27 mouse cellular contexts compared by ENCODE assay signal in the genomic region with DNA sequence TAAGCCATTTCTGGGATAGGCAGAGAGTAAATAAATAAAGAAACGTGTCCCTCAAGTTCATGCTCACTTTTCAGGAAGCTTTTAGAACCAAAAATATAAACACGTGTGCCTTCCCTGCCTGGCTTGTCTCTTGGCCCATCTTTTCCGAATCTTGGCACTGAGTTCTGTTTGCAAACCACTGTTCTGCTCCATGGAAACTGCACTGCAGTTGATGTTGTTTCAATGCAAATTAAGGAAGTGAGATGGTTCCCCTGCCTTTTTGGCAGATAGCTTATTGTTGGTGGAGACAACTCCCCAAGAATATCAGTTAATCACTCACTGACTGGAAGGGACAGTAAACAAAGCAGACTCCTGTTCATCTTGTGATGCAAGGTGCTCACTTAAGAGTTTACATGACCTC. TPM values are rescaled to one million over a fixed set of nuclear protein-coding genes. Genes with fewer than 3 reads are reported as not detected.
DNase-seq lines count a peak whose midpoint lies in the region; ATAC-seq and TF ChIP-seq lines count a peak whose summit lies in the region.
"Had no signal": no experiment of that assay in that cellular context is flagged by ENCODE, and none has a peak within 500 bp of the region (broad histone marks: within the 10 kb centered on the region; RNA-seq: fewer than 3 reads in every experiment).

No protein-coding gene starts in this region.

- no peak overlapping the region for H3K4me3 ChIP-seq in lung, embryonic 14.5 days (ENCODE audit: low read depth, low read length)
- no peak overlapping the region for H3K4me3 ChIP-seq in midbrain, embryonic 10.5 days
- H3K4me3 ChIP-seq: embryonic facial prominence, embryonic 10.5 days; forebrain, embryonic 13.5 days; heart, embryonic 15.5 days; hindbrain, embryonic 12.5 days; kidney, embryonic 15.5 days; midbrain, embryonic 12.5 days; myocyte; neural tube, embryonic 15.5 days had no signal

- no peaks in the 10 kb centered on the region for H3K36me3 ChIP-seq in lung, embryonic 14.5 days (ENCODE audit: insufficient read depth)
- H3K36me3 ChIP-seq in midbrain, embryonic 10.5 days, result no peaks in the 10 kb centered on the region
- H3K36me3 ChIP-seq: embryonic facial prominence, embryonic 10.5 days; heart, embryonic 15.5 days; hindbrain, embryonic 12.5 days; kidney, embryonic 15.5 days; midbrain, embryonic 12.5 days; neural tube, embryonic 15.5 days had no signal

- H3K27ac ChIP-seq in lung, embryonic 14.5 days (ENCODE audit: low read depth), result no peak overlapping the region
- no peak overlapping the region for H3K27ac ChIP-seq in midbrain, embryonic 10.5 days (replicated peaks)
- H3K27ac ChIP-seq: embryonic facial prominence, embryonic 10.5 days; forebrain, embryonic 13.5 days; heart, embryonic 15.5 days; hindbrain, embryonic 12.5 days; kidney, embryonic 15.5 days; midbrain, embryonic 12.5 days; neural tube, embryonic 15.5 days had no signal

- no peak overlapping the region for H3K4me2 ChIP-seq in lung, embryonic 14.5 days
- H3K4me2 ChIP-seq: forebrain, embryonic 13.5 days; heart, embryonic 15.5 days; hindbrain, embryonic 12.5 days; kidney, embryonic 15.5 days; liver, embryonic 11.5 days; midbrain, embryonic 12.5 days; neural tube, embryonic 15.5 days had no signal

- no peaks in the 10 kb centered on the region for H3K4me1 ChIP-seq in lung, embryonic 14.5 days (ENCODE audit: insufficient read depth)
- peaks cover 16% of the 10 kb centered on the region for H3K4me1 ChIP-seq in midbrain, embryonic 10.5 days
- H3K4me1 ChIP-seq: midbrain, embryonic 12.5 days had no signal

- ATAC-seq in lung, embryonic 14.5 days (ENCODE audit: insufficient read depth), result no peak
- peak; percentile 42 for ATAC-seq in granulocyte monocyte progenitor cell, adult 5-6 weeks (replicated peaks; ENCODE audit: poor library complexity, severe bottlenecking)
- ATAC-seq: forebrain, embryonic 13.5 days; inflammation-experienced regulatory T-cells, adult 6 months had no signal

- no peaks in the 10 kb centered on the region for H3K27me3 ChIP-seq in lung, embryonic 14.5 days (ENCODE audit: insufficient read depth, low read length)
- H3K27me3 ChIP-seq in midbrain, embryonic 10.5 days (ENCODE audit: low read depth, poor library complexity, severe bottlenecking), result peaks cover 25% of the 10 kb centered on the region

- H3K9ac ChIP-seq in lung, embryonic 14.5 days, result no peak overlapping the region
- H3K9ac ChIP-seq: forebrain, embryonic 13.5 days; heart, embryonic 15.5 days; hindbrain, embryonic 12.5 days; kidney, embryonic 15.5 days; midbrain, embryonic 12.5 days; neural tube, embryonic 15.5 days had no signal

- peak; percentile 39 for DNase-seq in gastrocnemius, adult 18-20 months (ENCODE audit: low spot score)
- DNase-seq in gastrocnemius, postnatal 4 days (ENCODE audit: low spot score in 2 of 2), result no peak
- peak; percentile 17 for DNase-seq in lung, embryonic 14.5 days
- DNase-seq in lung, postnatal 14 days, result no peak
- no peak for DNase-seq in midbrain, embryonic 10.5 days (ENCODE audit: low spot score)
- no peak for DNase-seq in adrenal gland, adult (ENCODE audit: inconsistent age in 2 of 2, low spot score in 1 of 2)
- DNase-seq in adrenal gland, postnatal 25 days, result no peak
- DNase-seq: cerebellum, adult 11-12 months; cerebellum, postnatal 36 days; gastrocnemius, postnatal 25 days; thymus, adult 18-20 months had no signal

- H3K9me3 ChIP-seq in lung, embryonic 14.5 days (ENCODE audit: low read depth, low read length), result no peaks in the 10 kb centered on the region
- no peaks in the 10 kb centered on the region for H3K9me3 ChIP-seq in midbrain, embryonic 10.5 days (replicated peaks)
- H3K9me3 ChIP-seq: embryonic facial prominence, embryonic 10.5 days; forebrain, embryonic 13.5 days; heart, embryonic 15.5 days; hindbrain, embryonic 12.5 days; kidney, embryonic 15.5 days; midbrain, embryonic 12.5 days; neural tube, embryonic 15.5 days had no signal

- 44% methylated on average over 3 of the region's 3 CpGs for WGBS in lung, embryonic 14.5 days
- WGBS in midbrain, embryonic 10.5 days, result 85% methylated on average over 3 of the region's 3 CpGs

- no peak for TF ChIP-seq CTCF in lung, embryonic 14.5 days (IDR thresholded peaks at IDR 0.05; ENCODE audit: low read depth)

RNA-seq across cellular contexts. Expression of a gene that starts 25.1 kb away (rescaled TPM):
- not detected for total RNA-seq in gastrocnemius, adult 18-20 months (2021)
- total RNA-seq in gastrocnemius, postnatal 4 days (2021), result 1 to 10 TPM in 1 of 2 experiments, under 1 TPM in 1; 0.47 to 2.7 TPM
- polyA plus RNA-seq in lung, embryonic 14.5 days (2014; fragmentation: Nextera tagmentation; extraction: Ambion mirVana), result 14.2 and 15.0 TPM in 2 replicates
- total RNA-seq in granulocyte monocyte progenitor cell, adult 5-6 weeks (2014; fragmentation: Nextera tagmentation), result not detected in 2 replicates
- total RNA-seq in granulocyte monocyte progenitor cell, adult 5-6 weeks (2017), result not detected in 2 replicates
- 3.7 and 4.1 TPM in 2 replicates for polyA plus RNA-seq in midbrain, embryonic 10.5 days (2016; fragmentation: Nextera tagmentation; extraction: Ambion mirVana)
- 1.7 and 3.1 TPM in 2 replicates for total RNA-seq in adrenal gland, postnatal 25 days (2021)

RNA-seq across cellular contexts. Expression of a gene that starts 41.9 kb away (rescaled TPM):
- not detected for total RNA-seq in gastrocnemius, adult 18-20 months (2021)
- total RNA-seq in gastrocnemius, postnatal 4 days (2021), result not detected
- not detected in 2 replicates for polyA plus RNA-seq in lung, embryonic 14.5 days (2014; fragmentation: Nextera tagmentation; extraction: Ambion mirVana)
- not detected in 2 replicates for total RNA-seq in granulocyte monocyte progenitor cell, adult 5-6 weeks (2014; fragmentation: Nextera tagmentation)
- 0.17 and 1.1 TPM in 2 replicates for total RNA-seq in granulocyte monocyte progenitor cell, adult 5-6 weeks (2017)
- not detected in 2 replicates for polyA plus RNA-seq in midbrain, embryonic 10.5 days (2016; fragmentation: Nextera tagmentation; extraction: Ambion mirVana)
- total RNA-seq in adrenal gland, postnatal 25 days (2021), result not detected in 2 replicates
- total RNA-seq: adrenal gland, postnatal 4 days; gastrocnemius, postnatal 25 days; left cerebral cortex, postnatal 36 days had no signal
- polyA plus RNA-seq: embryonic facial prominence, embryonic 10.5 days; forebrain, embryonic 13.5 days; heart, embryonic 15.5 days; hindbrain, embryonic 12.5 days; inflammation-experienced regulatory T-cells, adult 6 months; kidney, embryonic 15.5 days; large intestine, adult 2 months; liver, embryonic 11.5 days; lung, embryonic 16.5 days; midbrain, embryonic 12.5 days; myocyte; neural tube, embryonic 15.5 days; stomach, embryonic 14.5 days had no signal

RNA-seq across cellular contexts. Expression of a gene that starts 59.9 kb away (rescaled TPM):
- under 1 TPM; 0.17 to 0.18 TPM for total RNA-seq in gastrocnemius, adult 18-20 months (2021)
- total RNA-seq in gastrocnemius, postnatal 4 days (2021), result 1 to 10 TPM; 3.9 to 4.5 TPM
- 30.1 and 30.5 TPM in 2 replicates for polyA plus RNA-seq in lung, embryonic 14.5 days (2014; fragmentation: Nextera tagmentation; extraction: Ambion mirVana)
- 11.1 and 12.6 TPM in 2 replicates for total RNA-seq in granulocyte monocyte progenitor cell, adult 5-6 weeks (2014; fragmentation: Nextera tagmentation)
- total RNA-seq in granulocyte monocyte progenitor cell, adult 5-6 weeks (2017), result 14.1 and 17.6 TPM in 2 replicates
- polyA plus RNA-seq in midbrain, embryonic 10.5 days (2016; fragmentation: Nextera tagmentation; extraction: Ambion mirVana), result 34.9 and 35.9 TPM in 2 replicates
- total RNA-seq in adrenal gland, postnatal 25 days (2021), result 1.9 and 3.3 TPM in 2 replicates

Comparison
In these comparisons a context has a peak if more than half of its experiments do, and no peak if none do; other contexts are left out.
1. DNase-seq: peak in gastrocnemius, adult 18-20 months (single experiment) and lung, embryonic 14.5 days (single experiment); none in gastrocnemius, postnatal 4 days (0 of 2), lung, postnatal 14 days (single experiment), midbrain, embryonic 10.5 days (single experiment), adrenal gland, adult (0 of 2) and adrenal gland, postnatal 25 days (single experiment).